Mouse (Mus musculus): Measurements from ENCODE around the gene Uevld. TPM values are rescaled to one million over a fixed set of nuclear protein-coding genes. Genes with fewer than 3 reads are reported as not detected.

The Uevld gene
- 14.9 TPM in 2 replicates for polyA plus RNA-seq (2014; fragmentation: Nextera tagmentation; extraction: Ambion mirVana)

- ATAC-seq (ENCODE audit: insufficient read depth) (peak; percentile 92), DNase-seq (peak; percentile 98)
- peak; percentile 10; the same call in 1 of the 2 replicates for TF ChIP-seq CTCF (IDR thresholded peaks at IDR 0.05; ENCODE audit: low read depth)
- Histone ChIP-seq H3K36me3 (ENCODE audit: insufficient read depth) (peaks cover 22% of the 10 kb centered on the region), H3K4me2 (peak within 1 kb of the TSS; percentile 85), H3K4me1 (ENCODE audit: insufficient read depth) (peaks cover 4% of the 10 kb centered on the region; the same call in 1 of the 2 replicates), H3K9me3 (ENCODE audit: low read depth, low read length) (no peaks in the 10 kb centered on the region), H3K27me3 (ENCODE audit: insufficient read depth, low read length) (0 out of 2 replicates have a peak, but pooled peaks cover 3% of the 10 kb centered on the region), H3K9ac (peak within 1 kb of the TSS; percentile 89), H3K4me3 (ENCODE audit: low read depth, low read length) (peak within 1 kb of the TSS; percentile 86), H3K27ac (ENCODE audit: low read depth) (peak within 1 kb of the TSS; percentile 46; the same call in 1 of the 2 replicates)
- WGBS, result under 1% methylated on average over 51 of the region's 51 CpGs
These were observed at the start of gene Uevld for GRCm38 (mm10) chr7:46957831-46958691. TSS of gene Uevld (minus strand) at chr7:46958527.

- no peaks in the 10 kb centered on the region for H3K4me1 ChIP-seq (ENCODE audit: insufficient read depth)
- no peaks in the 10 kb centered on the region for H3K27me3 ChIP-seq (ENCODE audit: insufficient read depth, low read length)
- TF ChIP-seq CTCF (IDR thresholded peaks at IDR 0.05; ENCODE audit: low read depth), result peak; percentile 55
- peak overlapping the region; percentile 60 for H3K4me3 ChIP-seq (ENCODE audit: low read depth, low read length)
- H3K9ac ChIP-seq, result peak overlapping the region; percentile 64
- WGBS, result under 1% methylated on average over 25 of the region's 25 CpGs
- ATAC-seq (ENCODE audit: insufficient read depth), result peak; percentile 67
- H3K36me3 ChIP-seq (ENCODE audit: insufficient read depth), result no peaks in the 10 kb centered on the region
- H3K4me2 ChIP-seq, result peak overlapping the region; percentile 92
- no peaks in the 10 kb centered on the region for H3K9me3 ChIP-seq (ENCODE audit: low read depth, low read length)
- peak; percentile 84 for DNase-seq
- peak overlapping the region; percentile 91 for H3K27ac ChIP-seq (ENCODE audit: low read depth)
These were observed 49.5 kb upstream of the Uevld start for GRCm38 (mm10) chr7:47007818-47008167.

GRCm38 (mm10) chr7:47007109-47007780, 48.9 kb upstream of the Uevld start:
- no peak for DNase-seq
- TF ChIP-seq CTCF (IDR thresholded peaks at IDR 0.05; ENCODE audit: low read depth), result no peak
- Histone ChIP-seq H3K4me3 (ENCODE audit: low read depth, low read length) (peak overlapping the region; percentile 60), H3K36me3 (ENCODE audit: insufficient read depth) (no peaks in the 10 kb centered on the region), H3K9me3 (ENCODE audit: low read depth, low read length) (no peaks in the 10 kb centered on the region), H3K27me3 (ENCODE audit: insufficient read depth, low read length) (no peaks in the 10 kb centered on the region), H3K9ac (peak overlapping the region; percentile 64), H3K27ac (ENCODE audit: low read depth) (peak overlapping the region; percentile 91), H3K4me1 (ENCODE audit: insufficient read depth) (no peaks in the 10 kb centered on the region), H3K4me2 (peak overlapping the region; percentile 92)
- WGBS, result 16% methylated on average over 21 of the region's 21 CpGs
- ATAC-seq (ENCODE audit: insufficient read depth), result no peak

GRCm38 (mm10) chr7:47003411-47004115, 45.2 kb upstream of the Uevld start:
- Histone ChIP-seq H3K4me3 (ENCODE audit: low read depth, low read length) (no peak overlapping the region), H3K4me2 (no peak overlapping the region), H3K27me3 (ENCODE audit: insufficient read depth, low read length) (no peaks in the 10 kb centered on the region), H3K27ac (ENCODE audit: low read depth) (no peak overlapping the region), H3K9ac (peak overlapping the region; percentile 16; the same call in 1 of the 2 replicates), H3K9me3 (ENCODE audit: low read depth, low read length) (no peaks in the 10 kb centered on the region), H3K36me3 (ENCODE audit: insufficient read depth) (peaks cover 13% of the 10 kb centered on the region), H3K4me1 (ENCODE audit: insufficient read depth) (peaks cover 19% of the 10 kb centered on the region)
- no peak for TF ChIP-seq CTCF (IDR thresholded peaks at IDR 0.05; ENCODE audit: low read depth)
- ATAC-seq (ENCODE audit: insufficient read depth) (no peak), DNase-seq (no peak)
- WGBS, result 40% methylated on average over 3 of the region's 3 CpGs

GRCm38 (mm10) chr7:47001900-47002275, 43.6 kb upstream of the Uevld start:
- Histone ChIP-seq H3K4me2 (no peak overlapping the region), H3K36me3 (ENCODE audit: insufficient read depth) (peaks cover 30% of the 10 kb centered on the region), H3K27me3 (ENCODE audit: insufficient read depth, low read length) (no peaks in the 10 kb centered on the region), H3K9ac (no peak overlapping the region), H3K4me1 (ENCODE audit: insufficient read depth) (peaks cover 19% of the 10 kb centered on the region), H3K4me3 (ENCODE audit: low read depth, low read length) (no peak overlapping the region), H3K9me3 (ENCODE audit: low read depth, low read length) (no peaks in the 10 kb centered on the region), H3K27ac (ENCODE audit: low read depth) (no peak overlapping the region)
- DNase-seq, result no peak
- no peak for ATAC-seq (ENCODE audit: insufficient read depth)
- 57% methylated on average over 4 of the region's 4 CpGs for WGBS
- TF ChIP-seq CTCF (IDR thresholded peaks at IDR 0.05; ENCODE audit: low read depth), result no peak

GRCm38 (mm10) chr7:47001125-47001899, 43.0 kb upstream of the Uevld start:
- H3K36me3 ChIP-seq (ENCODE audit: insufficient read depth), result peaks cover 33% of the 10 kb centered on the region
- no peaks in the 10 kb centered on the region for H3K27me3 ChIP-seq (ENCODE audit: insufficient read depth, low read length)
- no peak overlapping the region for H3K4me3 ChIP-seq (ENCODE audit: low read depth, low read length)
- H3K9me3 ChIP-seq (ENCODE audit: low read depth, low read length), result no peaks in the 10 kb centered on the region
- no peak for DNase-seq
- no peak for ATAC-seq (ENCODE audit: insufficient read depth)
- no peak for TF ChIP-seq CTCF (IDR thresholded peaks at IDR 0.05; ENCODE audit: low read depth)
- no peak overlapping the region for H3K9ac ChIP-seq
- H3K27ac ChIP-seq (ENCODE audit: low read depth), result no peak overlapping the region; the same call in 1 of the 2 replicates
- 38% methylated on average over 5 of the region's 5 CpGs for WGBS
- 0 out of 2 replicates have a peak overlapping the region, but pooled peaks have one; percentile 2 for H3K4me2 ChIP-seq
- peaks cover 19% of the 10 kb centered on the region for H3K4me1 ChIP-seq (ENCODE audit: insufficient read depth)

Data from lung, embryonic 14.5 days (tissue).